Mouse (Mus musculus) MEL (cell line): ENCODE results near the gene Ccnyl1.

Experiments
- CTCF ChIP-seq, 3 experiments: IDR thresholded peaks in 2 of 3; conservative IDR thresholded peaks in 1 of 3; 2 replicates each; pipeline ENCODE4 v1.5.1; 2011 to 2012; ENCODE audit warnings: low read length in 3 of 3, low read depth in 2 of 3, mild to moderate bottlenecking in 2 of 3, improper control_type of control experiment in 1 of 3, inconsistent platforms in 1 of 3, mixed read lengths in 1 of 3, moderate library complexity in 1 of 3; ENCODE audit not compliant: control insufficient read depth in 1 of 3, insufficient read depth in 1 of 3, poor library complexity in 1 of 3, severe bottlenecking in 1 of 3
- EP300 ChIP-seq, 2 experiments: IDR thresholded peaks; 2 replicates each; pipeline ENCODE4 v1.6.1; 2011; ENCODE audit warnings: improper control_type of control experiment in 2 of 2, low read length in 2 of 2, low read depth in 1 of 2, mild to moderate bottlenecking in 1 of 2
- GATA1 ChIP-seq: IDR thresholded peaks from 2 replicates; pipeline ENCODE4 v1.6.1; 2011; ENCODE audit warnings: low read depth, low read length, improper control_type of control experiment
- MAFK ChIP-seq: IDR thresholded peaks from 2 replicates; pipeline ENCODE4 v1.6.1; 2011; ENCODE audit warnings: low read depth, mild to moderate bottlenecking, low read length, improper control_type of control experiment, borderline replicate concordance
- NELFE ChIP-seq: IDR thresholded peaks from 2 replicates; pipeline ENCODE4 v1.6.1; 2011; ENCODE audit warnings: low read depth, low read length, improper control_type of control experiment
- POLR2A ChIP-seq, 2 experiments: IDR thresholded peaks; 2 replicates each; pipeline ENCODE4 v1.6.1; 2011 to 2012; ENCODE audit warnings: low read length in 2 of 2, mild to moderate bottlenecking in 2 of 2, control low read depth in 1 of 2, improper control_type of control experiment in 1 of 2, low read depth in 1 of 2, moderate library complexity in 1 of 2; ENCODE audit not compliant: control insufficient read depth in 1 of 2, insufficient read depth in 1 of 2, poor library complexity in 1 of 2
- POLR2AphosphoS2 ChIP-seq: IDR thresholded peaks from 2 replicates; pipeline ENCODE4 v1.6.1; 2011; ENCODE audit warnings: low read length, improper control_type of control experiment

DNA sequence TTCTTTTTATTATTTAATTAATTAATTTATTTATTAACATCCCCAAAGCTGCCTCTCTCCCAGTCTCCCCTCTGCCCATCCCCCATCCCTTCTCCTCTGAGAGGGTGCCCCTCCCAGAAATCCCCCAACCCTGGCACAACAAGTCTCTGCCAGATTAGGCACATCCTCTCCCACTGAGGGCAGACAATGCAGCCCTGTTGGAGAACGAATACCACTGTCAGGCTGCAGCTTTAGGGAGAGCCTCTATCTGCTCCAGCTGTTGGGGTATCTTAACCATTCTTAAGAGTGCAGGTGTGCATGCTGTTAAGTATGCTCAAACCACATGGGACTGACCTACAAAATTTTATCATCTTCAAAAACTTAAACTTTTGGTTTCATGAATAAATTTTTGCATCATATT is 34.8 kb upstream of the Ccnyl1 start:
- TF ChIP-seq CTCF (IDR thresholded peaks at IDR 0.05 in 2 of 3, conservative IDR thresholded peaks at IDR 0.05 in 1 of 3; ENCODE audit: control insufficient read depth in 1 of 3, insufficient read depth in 1 of 3, low read depth in 2 of 3, low read length in 3 of 3, poor library complexity in 1 of 3, severe bottlenecking in 1 of 3) = no peak
- no peak for TF ChIP-seq POLR2A (IDR thresholded peaks at IDR 0.05; ENCODE audit: control insufficient read depth in 1 of 2, insufficient read depth in 1 of 2, low read depth in 1 of 2, low read length in 2 of 2, poor library complexity in 1 of 2)
- TF ChIP-seq POLR2AphosphoS2 = no peak
- no peak for TF ChIP-seq MAFK
- no peak for TF ChIP-seq EP300 (IDR thresholded peaks at IDR 0.05; ENCODE audit: low read depth in 1 of 2, low read length in 2 of 2)
- no peak for TF ChIP-seq GATA1
- TF ChIP-seq NELFE = no peak
